Mouse (Mus musculus) hindbrain, embryonic 16.5 days (tissue): ENCODE data around the gene Itih4. TPM values are rescaled to one million over a fixed set of nuclear protein-coding genes. Genes with fewer than 3 reads are reported as not detected.

Experiments used
- ATAC-seq: fragments of 200-750 bp; cut with Nextera tagmentation; 2 replicates; pipeline ENCODE4 v1.8.0; 2017; ENCODE audit warnings: moderate TSS enrichment, moderate library complexity
- H3K27ac ChIP-seq: fragments of 300-500 bp; sonication (generic); 2 replicates; pipeline ENCODE4 v1.5.1; 2014; ENCODE audit warnings: low read depth, mild to moderate bottlenecking, control low read depth, low read length, moderate library complexity
- H3K27me3 ChIP-seq: fragments of 300-500 bp; sonication (generic); replicated peaks from 2 replicates; pipeline ENCODE4 v1.6.1; 2014; ENCODE audit warnings: low read length; ENCODE audit not compliant: control insufficient read depth, insufficient read depth
- H3K36me3 ChIP-seq: fragments of 300-500 bp; sonication (generic); 2 replicates; pipeline ENCODE4 v1.6.1; 2014; ENCODE audit warnings: mild to moderate bottlenecking, low read length, moderate library complexity, mixed read lengths; ENCODE audit not compliant: control insufficient read depth, insufficient read depth
- H3K4me1 ChIP-seq: fragments of 300-500 bp; sonication (generic); 2 replicates; pipeline ENCODE4 v1.6.1; 2014; ENCODE audit warnings: low read depth, low read length; ENCODE audit not compliant: control insufficient read depth, insufficient read depth
- H3K4me2 ChIP-seq: fragments of 300-500 bp; sonication (generic); 2 replicates; pipeline ENCODE4 v1.6.1; 2014; ENCODE audit warnings: mild to moderate bottlenecking, low read length, control low read depth, moderate library complexity
- H3K4me3 ChIP-seq: fragments of 300-500 bp; sonication (generic); 2 replicates; pipeline ENCODE4 v1.5.1; 2014; ENCODE audit warnings: mild to moderate bottlenecking, low read length, control low read depth, moderate library complexity
- H3K9ac ChIP-seq: fragments of 300-500 bp; sonication (generic); 2 replicates; pipeline ENCODE4 v1.6.1; 2014; ENCODE audit warnings: low read depth, mild to moderate bottlenecking, control low read depth, low read length, moderate library complexity
- H3K9me3 ChIP-seq: fragments of 300-500 bp; sonication (generic); 2 replicates; pipeline ENCODE4 v1.6.1; 2014; ENCODE audit warnings: mild to moderate bottlenecking, low read length, moderate library complexity; ENCODE audit not compliant: control insufficient read depth
- WGBS: fragments of 180-500 bp; shearing (Covaris S2); extraction: QIAGEN DNeasy Blood & Tissue Kit; methylation state at CpG from one replicate; pipeline ENCODE4 v1.1.7; 2014; 5-methylcytosine and 5-hydroxymethylcytosine counted together
- polyA plus RNA-seq: library from polyadenylated mRNA; unstranded; fragments of >200 nt; fragmentation: Nextera tagmentation; extraction: Ambion mirVana; gene quantifications from 2 replicates; pipeline ENCODE4 v1.2.1, GENCODE M21; 2015

Gene Itih4
- not detected in 2 replicates for polyA plus RNA-seq

DNA sequence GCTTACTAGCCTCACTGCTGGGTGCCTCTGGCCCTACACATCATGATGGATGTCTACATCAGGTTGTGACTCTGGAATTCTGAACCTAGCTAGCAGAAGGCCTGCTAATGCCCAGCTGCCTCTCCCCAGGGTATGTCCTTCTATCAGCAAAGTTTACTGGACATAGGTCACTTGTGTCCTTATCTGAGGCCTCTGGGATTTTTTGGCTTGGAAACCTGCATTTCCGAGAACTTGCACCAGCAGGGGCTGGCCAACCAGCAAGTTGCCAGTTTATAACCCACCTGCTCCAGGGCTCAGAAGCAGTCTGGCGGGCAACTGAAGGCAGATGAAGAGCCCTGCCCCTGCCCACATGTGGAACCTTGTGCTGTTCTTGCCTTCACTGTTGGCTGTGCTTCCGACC, at the start of gene Itih4:
Gene Itih4, plus strand, starts transcription at position 273 of the 400 bp plus-strand sequence.
- Histone ChIP-seq H3K4me3 (no peak within 1 kb of the TSS), H3K4me1 (no peaks in the 10 kb centered on the region), H3K36me3 (no peaks in the 10 kb centered on the region), H3K9ac (no peak within 1 kb of the TSS), H3K27ac (no peak within 1 kb of the TSS), H3K27me3 (no peaks in the 10 kb centered on the region), H3K4me2 (no peak within 1 kb of the TSS), H3K9me3 (no peaks in the 10 kb centered on the region)
- no peak for ATAC-seq
- 90% methylated on average over 3 of the region's 3 CpGs for WGBS

DNA sequence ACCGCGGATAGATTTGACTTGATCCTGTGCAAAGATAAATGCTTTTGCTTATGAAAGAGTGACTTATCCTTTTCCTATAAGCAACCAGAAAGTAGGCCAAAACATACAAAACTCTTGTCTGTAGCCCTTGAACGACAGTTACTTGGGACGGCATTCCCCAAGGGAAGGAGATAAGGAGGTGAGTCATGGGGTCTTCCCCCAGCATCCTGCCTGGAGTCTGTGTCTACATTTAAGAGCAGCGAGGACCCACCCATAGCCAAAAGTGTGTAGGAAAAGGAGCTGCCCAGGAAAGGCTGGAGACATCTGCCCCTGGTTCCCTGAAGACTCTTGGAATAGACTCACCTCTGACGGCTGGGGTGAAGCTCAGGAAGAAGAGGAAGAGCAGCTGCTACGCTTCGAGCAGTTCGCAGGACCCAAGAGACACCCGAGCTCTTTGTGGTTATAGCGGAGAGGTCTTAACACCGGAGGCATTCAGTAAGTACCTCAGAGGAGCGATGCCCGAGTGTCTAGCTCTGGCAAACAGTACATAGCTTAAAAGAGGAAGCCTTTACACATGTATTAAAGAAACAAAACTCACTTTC, 48.8 kb upstream of the Itih4 start:
- Histone ChIP-seq H3K36me3 (peaks cover 3% of the 10 kb centered on the region; the same call in 1 of the 2 replicates), H3K9ac (no peak overlapping the region), H3K4me2 (no peak overlapping the region), H3K4me3 (no peak overlapping the region), H3K4me1 (no peaks in the 10 kb centered on the region), H3K9me3 (no peaks in the 10 kb centered on the region), H3K27ac (no peak overlapping the region), H3K27me3 (no peaks in the 10 kb centered on the region)
- ATAC-seq, result no peak
- 92% methylated on average over 14 of the region's 14 CpGs for WGBS

DNA sequence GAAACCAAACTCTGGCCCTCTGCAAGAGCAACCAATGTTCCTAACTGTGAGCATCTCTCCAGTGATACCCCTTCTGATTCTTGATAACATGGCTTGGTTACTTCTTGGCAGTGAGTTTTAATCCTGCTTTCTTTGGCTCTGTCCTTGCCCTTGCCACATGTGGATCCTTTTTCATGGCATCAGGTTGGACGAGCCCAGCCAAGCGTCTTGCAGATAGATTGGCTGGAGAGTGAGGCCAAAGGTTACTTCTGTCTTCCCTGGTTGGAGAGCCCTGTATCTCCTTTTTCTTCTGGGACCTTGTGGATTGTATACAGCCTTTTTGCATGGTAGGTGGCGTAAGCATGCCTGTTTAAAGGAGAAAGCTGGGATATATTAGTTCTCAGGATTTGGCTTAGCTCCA, 42.6 kb upstream of the Itih4 start:
- peaks cover 3% of the 10 kb centered on the region; the same call in 1 of the 2 replicates for H3K36me3 ChIP-seq
- H3K4me2 ChIP-seq, result no peak overlapping the region
- no peaks in the 10 kb centered on the region for H3K27me3 ChIP-seq
- no peak overlapping the region for H3K4me3 ChIP-seq
- H3K27ac ChIP-seq, result no peak overlapping the region
- no peaks in the 10 kb centered on the region for H3K9me3 ChIP-seq
- 88% methylated on average over 3 of the region's 3 CpGs for WGBS
- ATAC-seq, result no peak
- no peak overlapping the region for H3K9ac ChIP-seq
- no peaks in the 10 kb centered on the region for H3K4me1 ChIP-seq

DNA sequence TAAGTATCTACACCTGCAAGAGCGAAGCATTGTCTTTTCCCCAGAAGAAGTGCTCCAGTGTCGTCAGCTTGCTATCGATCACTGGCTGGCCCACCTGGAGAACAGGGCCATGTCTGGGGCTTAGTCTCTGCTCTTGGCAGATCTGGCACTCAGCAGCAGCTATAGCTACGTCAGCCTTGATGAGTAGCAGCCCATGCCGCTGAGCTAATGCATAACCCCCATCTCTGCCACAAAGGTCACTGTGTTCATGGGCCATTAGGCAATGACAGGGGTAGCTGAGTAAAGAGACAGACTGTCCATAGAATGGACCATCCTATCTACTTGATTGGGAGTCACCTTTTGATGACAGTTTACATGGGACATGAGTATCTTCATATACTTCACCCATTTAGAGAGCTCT, 35.8 kb upstream of the Itih4 start:
- H3K27me3 ChIP-seq, result no peaks in the 10 kb centered on the region
- 0 out of 2 replicates have a peak, but pooled peaks cover 1% of the 10 kb centered on the region for H3K36me3 ChIP-seq
- no peak overlapping the region for H3K9ac ChIP-seq
- H3K4me1 ChIP-seq, result no peaks in the 10 kb centered on the region
- H3K27ac ChIP-seq, result no peak overlapping the region
- no peak for ATAC-seq
- H3K9me3 ChIP-seq, result no peaks in the 10 kb centered on the region
- WGBS, result 82% methylated on average over 5 of the region's 5 CpGs
- no peak overlapping the region for H3K4me3 ChIP-seq
- no peak overlapping the region for H3K4me2 ChIP-seq

DNA sequence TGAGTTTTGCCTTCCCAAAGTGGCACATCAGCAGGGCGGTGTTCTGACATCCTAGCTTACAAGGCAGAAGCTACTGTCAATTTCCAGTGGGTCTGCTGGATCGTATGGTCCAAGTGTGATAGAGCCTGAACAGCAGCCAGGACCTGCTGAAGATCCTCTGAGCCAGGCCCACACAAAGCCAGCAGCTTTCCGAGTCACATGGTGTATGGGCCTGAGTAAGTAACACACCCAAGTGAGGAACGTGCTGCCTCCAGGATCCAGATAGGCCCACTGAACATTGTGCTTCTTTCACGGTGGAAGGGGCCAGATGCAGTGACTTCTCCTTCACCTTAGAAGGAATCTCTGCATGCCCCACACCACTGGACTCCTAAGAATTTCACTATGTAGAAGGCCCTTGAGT, 34.0 kb upstream of the Itih4 start:
- Histone ChIP-seq H3K4me2 (no peak overlapping the region), H3K4me1 (no peaks in the 10 kb centered on the region), H3K27me3 (no peaks in the 10 kb centered on the region), H3K9me3 (no peaks in the 10 kb centered on the region), H3K36me3 (no peaks in the 10 kb centered on the region), H3K9ac (no peak overlapping the region), H3K4me3 (no peak overlapping the region), H3K27ac (no peak overlapping the region)
- 93% methylated on average over 5 of the region's 5 CpGs for WGBS
- ATAC-seq, result no peak

DNA sequence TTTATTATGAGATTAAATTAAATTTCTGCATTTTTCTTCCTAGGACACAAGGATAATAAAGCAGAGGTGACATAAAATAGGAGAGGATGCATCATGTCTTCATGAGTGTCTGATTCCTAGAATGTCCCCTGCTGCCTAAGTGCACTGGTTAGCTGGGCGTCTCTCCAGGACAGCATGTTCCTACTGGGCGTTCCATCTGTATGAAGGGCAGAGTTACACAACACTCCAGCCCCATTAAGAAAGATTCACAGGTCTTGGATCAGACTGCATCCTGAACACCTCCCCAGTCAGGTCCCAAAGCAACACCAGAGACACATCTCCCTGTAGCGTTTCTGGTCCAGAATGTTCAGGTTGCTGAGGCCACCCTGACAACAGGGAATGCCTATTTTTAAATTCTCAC, 31.0 kb upstream of the Itih4 start:
- H3K27me3 ChIP-seq, result no peaks in the 10 kb centered on the region
- H3K9ac ChIP-seq, result no peak overlapping the region
- H3K27ac ChIP-seq, result no peak overlapping the region
- H3K4me3 ChIP-seq, result no peak overlapping the region
- 94% methylated on average over 3 of the region's 3 CpGs for WGBS
- no peak overlapping the region for H3K4me2 ChIP-seq
- H3K9me3 ChIP-seq, result no peaks in the 10 kb centered on the region
- no peaks in the 10 kb centered on the region for H3K36me3 ChIP-seq
- H3K4me1 ChIP-seq, result no peaks in the 10 kb centered on the region
- no peak for ATAC-seq

DNA sequence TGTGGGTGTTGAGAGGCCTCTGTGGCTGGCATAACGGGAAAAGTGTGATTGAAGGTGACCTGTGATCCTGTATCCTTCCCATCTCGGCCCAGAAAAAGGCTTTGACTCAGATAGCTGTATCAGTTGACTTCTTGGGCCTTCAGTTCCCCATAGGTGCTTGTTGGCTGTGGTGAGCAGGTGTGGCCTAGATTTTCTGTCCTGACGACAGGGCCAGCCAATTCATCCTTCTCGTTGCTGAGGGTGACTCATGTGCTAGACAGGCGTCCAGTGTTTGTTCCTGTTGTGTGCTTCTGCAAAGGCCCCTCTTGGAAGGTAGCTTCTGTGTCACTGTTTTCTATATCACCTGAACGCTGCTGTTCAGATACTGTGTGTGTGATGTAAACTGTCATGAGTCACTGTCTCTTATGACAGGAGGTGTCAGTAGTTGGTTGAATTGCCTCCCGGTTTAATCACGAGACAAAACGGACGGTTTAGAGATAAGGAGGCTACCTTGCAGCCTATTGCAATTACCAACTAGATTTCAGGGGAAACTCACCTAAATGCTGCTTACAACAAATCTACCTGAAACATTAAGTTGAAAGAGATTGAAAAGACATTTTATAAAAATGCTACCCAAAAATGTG, 29.3 kb upstream of the Itih4 start:
- H3K4me1 ChIP-seq, result no peaks in the 10 kb centered on the region
- H3K9me3 ChIP-seq, result no peaks in the 10 kb centered on the region
- no peak overlapping the region for H3K4me2 ChIP-seq
- H3K4me3 ChIP-seq, result no peak overlapping the region
- H3K36me3 ChIP-seq, result no peaks in the 10 kb centered on the region
- no peak for ATAC-seq
- no peak overlapping the region for H3K9ac ChIP-seq
- no peak overlapping the region for H3K27ac ChIP-seq
- no peaks in the 10 kb centered on the region for H3K27me3 ChIP-seq
- WGBS, result 89% methylated on average over 10 of the region's 10 CpGs

DNA sequence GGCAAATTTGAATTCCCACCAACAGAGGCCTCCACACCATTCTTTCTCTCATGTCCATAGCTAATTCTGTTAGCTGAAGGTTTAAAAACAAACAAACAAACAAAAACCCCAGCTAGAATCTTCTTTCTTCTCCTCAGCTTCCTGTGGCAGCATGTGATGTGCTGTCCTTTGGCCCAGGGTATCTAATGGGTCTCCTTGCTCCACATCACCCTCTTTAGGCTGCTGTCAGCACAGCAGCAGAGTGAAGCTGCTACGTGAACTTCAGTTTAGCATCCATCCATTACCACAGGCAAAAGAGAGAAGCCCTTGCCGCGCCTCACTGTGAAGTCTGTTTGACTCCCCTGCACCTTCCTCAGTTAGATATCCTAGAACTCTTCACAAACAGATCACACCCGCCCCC, 28.3 kb upstream of the Itih4 start:
- no peak overlapping the region for H3K4me2 ChIP-seq
- H3K4me3 ChIP-seq, result no peak overlapping the region
- H3K9ac ChIP-seq, result no peak overlapping the region
- no peaks in the 10 kb centered on the region for H3K36me3 ChIP-seq
- ATAC-seq, result no peak
- H3K27me3 ChIP-seq, result no peaks in the 10 kb centered on the region
- no peak overlapping the region for H3K27ac ChIP-seq
- 80% methylated on average over 4 of the region's 4 CpGs for WGBS
- H3K9me3 ChIP-seq, result no peaks in the 10 kb centered on the region
- no peaks in the 10 kb centered on the region for H3K4me1 ChIP-seq

DNA sequence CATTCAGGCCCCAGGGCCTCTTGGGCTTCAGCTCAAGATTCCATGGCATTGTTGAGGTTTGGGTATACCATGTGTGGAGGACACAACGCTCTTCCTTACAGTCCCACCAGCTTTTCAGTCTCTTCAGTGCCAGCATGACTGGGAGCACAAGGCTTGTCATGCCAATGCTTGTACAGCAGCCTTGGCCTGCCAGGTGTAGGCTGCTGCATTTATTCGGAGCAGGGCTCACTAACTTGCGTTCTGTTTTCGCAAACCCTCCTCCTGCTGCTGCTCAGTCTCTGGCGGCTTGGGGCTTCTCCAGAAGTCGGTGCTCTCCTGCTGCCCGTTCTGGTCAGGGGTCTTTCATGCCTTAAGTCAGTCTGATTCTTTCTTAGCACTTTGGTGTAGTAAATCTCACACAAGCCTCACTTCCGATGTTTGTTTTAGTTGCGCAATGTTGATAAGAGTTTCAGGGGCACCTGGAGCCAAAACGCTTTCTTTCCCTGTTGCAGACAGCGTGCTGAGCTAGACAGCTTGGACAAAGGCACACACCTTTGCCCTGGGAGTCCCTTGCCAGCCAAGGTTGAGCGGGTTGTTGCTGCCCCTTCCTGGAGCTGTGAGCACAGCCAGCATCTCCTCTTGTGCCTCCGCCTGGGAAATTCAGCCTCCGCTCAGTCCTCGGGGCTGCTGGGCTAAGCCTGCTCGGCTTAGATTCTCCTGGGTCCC, 24.7 kb upstream of the Itih4 start:
- Histone ChIP-seq H3K27me3 (no peaks in the 10 kb centered on the region), H3K9me3 (no peaks in the 10 kb centered on the region), H3K27ac (no peak overlapping the region), H3K4me1 (no peaks in the 10 kb centered on the region), H3K4me3 (no peak overlapping the region), H3K9ac (no peak overlapping the region), H3K4me2 (no peak overlapping the region), H3K36me3 (no peaks in the 10 kb centered on the region)
- no peak for ATAC-seq
- 78% methylated on average over 16 of the region's 16 CpGs for WGBS
